Mouse (Mus musculus) heart, adult 11 months (tissue): Measurements from ENCODE around the gene Btg4.

Experiments
- DNase-seq: peaks from one replicate; pipeline ENCODE4 v3.0.0; 2022

Gene Btg4

DNA sequence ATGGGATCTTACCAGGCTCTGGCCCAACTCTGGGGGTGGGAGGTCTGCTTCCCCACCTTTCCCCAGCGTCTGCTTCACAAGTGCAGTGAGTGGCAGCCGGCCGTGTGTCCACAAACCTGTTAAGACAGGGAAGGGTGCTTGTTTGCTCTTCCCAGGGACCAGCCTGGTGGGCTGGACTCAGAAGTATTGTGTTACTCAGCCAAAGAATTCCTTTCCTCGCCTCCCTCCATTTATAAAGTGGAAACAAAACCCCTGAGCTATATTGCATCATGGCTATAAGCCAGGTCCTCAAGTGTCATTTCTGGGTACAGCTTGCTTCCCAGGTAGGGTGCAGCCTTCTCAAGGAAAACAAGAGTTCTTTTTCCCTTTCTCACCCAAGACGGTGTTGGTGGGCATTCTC is 108.0 kb downstream of the Btg4 start:
- no peak for DNase-seq

DNA sequence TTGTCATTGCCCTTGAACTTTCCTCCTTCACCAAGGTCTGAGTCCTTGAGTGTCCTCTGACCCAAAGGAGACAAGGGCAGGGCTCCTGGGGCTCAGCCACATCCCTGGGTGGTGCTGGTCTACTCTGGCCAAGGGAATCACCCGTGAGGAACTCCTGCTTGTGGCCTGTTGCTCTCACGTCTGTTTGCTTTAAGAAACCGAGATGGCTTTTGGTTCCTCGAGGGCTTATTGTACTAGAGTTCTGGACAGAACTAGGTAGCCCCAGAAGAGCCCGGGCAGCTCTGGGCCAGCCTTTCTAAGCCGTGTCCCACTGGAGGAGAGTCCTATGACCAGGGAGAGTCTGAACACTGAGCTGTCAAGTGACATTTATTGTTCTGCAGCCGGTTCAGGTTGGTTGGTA is 108.4 kb downstream of the Btg4 start:
- no peak for DNase-seq
